Mouse (Mus musculus): ENCODE measurements around the gene Ncs1. TPM values are rescaled to one million over a fixed set of nuclear protein-coding genes. Genes with fewer than 3 reads are reported as not detected.
A peak's percentile ranks its signal among the peaks of the same experiment; 100 is the strongest.

Gene Ncs1
- total RNA-seq, 2 experiments from 2014 or later, result not detected

- ATAC-seq (replicated peaks; ENCODE audit: low FRiP score, poor library complexity, severe bottlenecking), result no peak
Observed at GRCm38 (mm10) chr2:31270470-31270869, 24.8 kb downstream of the Ncs1 start.

- ATAC-seq (replicated peaks; ENCODE audit: low FRiP score, poor library complexity, severe bottlenecking), result no peak
Observed at GRCm38 (mm10) chr2:31271071-31271470, 25.4 kb downstream of the Ncs1 start.

- no peak for ATAC-seq (replicated peaks; ENCODE audit: low FRiP score, poor library complexity, severe bottlenecking)
Observed at GRCm38 (mm10) chr2:31274993-31275392, 29.4 kb downstream of the Ncs1 start.

GRCm38 (mm10) chr2:31277810-31278209, 32.2 kb downstream of the Ncs1 start:
- ATAC-seq (replicated peaks; ENCODE audit: low FRiP score, poor library complexity, severe bottlenecking), result no peak

GRCm38 (mm10) chr2:31278483-31278882, 32.9 kb downstream of the Ncs1 start:
- no peak for ATAC-seq (replicated peaks; ENCODE audit: low FRiP score, poor library complexity, severe bottlenecking)

GRCm38 (mm10) chr2:31281138-31281537, 35.5 kb downstream of the Ncs1 start:
- ATAC-seq (replicated peaks; ENCODE audit: low FRiP score, poor library complexity, severe bottlenecking), result no peak

GRCm38 (mm10) chr2:31282266-31282665, 36.6 kb downstream of the Ncs1 start:
- no peak for ATAC-seq (replicated peaks; ENCODE audit: low FRiP score, poor library complexity, severe bottlenecking)

GRCm38 (mm10) chr2:31282880-31283279, 37.3 kb downstream of the Ncs1 start:
- ATAC-seq (replicated peaks; ENCODE audit: low FRiP score, poor library complexity, severe bottlenecking), result no peak

GRCm38 (mm10) chr2:31284531-31284930, 38.9 kb downstream of the Ncs1 start:
- no peak for ATAC-seq (replicated peaks; ENCODE audit: low FRiP score, poor library complexity, severe bottlenecking)

- ATAC-seq (replicated peaks; ENCODE audit: low FRiP score, poor library complexity, severe bottlenecking), result no peak
Observed at GRCm38 (mm10) chr2:31291421-31291820, 45.8 kb downstream of the Ncs1 start.

GRCm38 (mm10) chr2:31294985-31295384, 49.4 kb downstream of the Ncs1 start:
- ATAC-seq (replicated peaks; ENCODE audit: low FRiP score, poor library complexity, severe bottlenecking), result peak; percentile 61

- ATAC-seq (replicated peaks; ENCODE audit: low FRiP score, poor library complexity, severe bottlenecking), result no peak
Observed at GRCm38 (mm10) chr2:31296395-31296794, 50.8 kb downstream of the Ncs1 start.

GRCm38 (mm10) chr2:31297602-31298268, 52.1 kb downstream of the Ncs1 start:
- 0 out of 2 replicates have a peak, but pooled peaks have one; percentile 47 for ATAC-seq (replicated peaks; ENCODE audit: low FRiP score, poor library complexity, severe bottlenecking)

GRCm38 (mm10) chr2:31298814-31299213, 53.2 kb downstream of the Ncs1 start:
- no peak for ATAC-seq (replicated peaks; ENCODE audit: low FRiP score, poor library complexity, severe bottlenecking)

- no peak for ATAC-seq (replicated peaks; ENCODE audit: low FRiP score, poor library complexity, severe bottlenecking)
Observed at GRCm38 (mm10) chr2:31299266-31299665, 53.6 kb downstream of the Ncs1 start.

- no peak for ATAC-seq (replicated peaks; ENCODE audit: low FRiP score, poor library complexity, severe bottlenecking)
Observed at GRCm38 (mm10) chr2:31299996-31300395, 54.4 kb downstream of the Ncs1 start.

- no peak for ATAC-seq (replicated peaks; ENCODE audit: low FRiP score, poor library complexity, severe bottlenecking)
Observed at GRCm38 (mm10) chr2:31303177-31303576, 57.6 kb downstream of the Ncs1 start.

- ATAC-seq (replicated peaks; ENCODE audit: low FRiP score, poor library complexity, severe bottlenecking), result no peak
Observed at GRCm38 (mm10) chr2:31304191-31304590, 58.6 kb downstream of the Ncs1 start.

GRCm38 (mm10) chr2:31304801-31305665, 59.4 kb downstream of the Ncs1 start:
- no peak for ATAC-seq (replicated peaks; ENCODE audit: low FRiP score, poor library complexity, severe bottlenecking)

GRCm38 (mm10) chr2:31305684-31306083, 60.1 kb downstream of the Ncs1 start:
- ATAC-seq (replicated peaks; ENCODE audit: low FRiP score, poor library complexity, severe bottlenecking), result no peak

- ATAC-seq (replicated peaks; ENCODE audit: low FRiP score, poor library complexity, severe bottlenecking), result no peak
Observed at GRCm38 (mm10) chr2:31308257-31308656, 62.6 kb downstream of the Ncs1 start.

All from erythroblast, adult 5-6 weeks (primary cell).